Mouse (Mus musculus): ENCODE data around the gene Cox6a1. TPM values are rescaled to one million over a fixed set of nuclear protein-coding genes. Genes with fewer than 3 reads are reported as not detected.

Gene Cox6a1
- polyA plus RNA-seq, 1 experiment: 7,190 TPM

- H3K36me3 ChIP-seq (ENCODE audit: control insufficient read depth, insufficient read depth, low read length): no peaks in the 10 kb centered on the region
- TF ChIP-seq CTCF (IDR thresholded peaks at IDR 0.05; ENCODE audit: extremely low read depth, insufficient read length, insufficient replicate concordance, low read depth, low read length) (no peak), POLR2A (IDR thresholded peaks at IDR 0.05; ENCODE audit: low read depth, low read length) (no peak)
- 74% methylated on average over 2 of the region's 2 CpGs for WGBS
- peaks cover 11% of the 10 kb centered on the region for H3K27me3 ChIP-seq (ENCODE audit: control insufficient read depth, insufficient read depth, low read length)
- H3K4me3 ChIP-seq (ENCODE audit: low read depth, low read length): no peak overlapping the region
- no peak overlapping the region for H3K27ac ChIP-seq (ENCODE audit: insufficient read depth, low read depth, low read length)
- H3K4me1 ChIP-seq (ENCODE audit: control insufficient read depth, insufficient read depth, insufficient read length, low read length): no peaks in the 10 kb centered on the region
Measured at GRCm38 (mm10) chr5:115375436-115375835, 26.7 kb upstream of the Cox6a1 start.

- WGBS: 40% methylated on average over 11 of the region's 11 CpGs
- Histone ChIP-seq H3K4me1 (ENCODE audit: control insufficient read depth, insufficient read depth, insufficient read length, low read length) (no peaks in the 10 kb centered on the region), H3K36me3 (ENCODE audit: control insufficient read depth, insufficient read depth, low read length) (no peaks in the 10 kb centered on the region), H3K4me3 (ENCODE audit: low read depth, low read length) (no peak overlapping the region), H3K27ac (ENCODE audit: insufficient read depth, low read depth, low read length) (no peak overlapping the region), H3K27me3 (ENCODE audit: control insufficient read depth, insufficient read depth, low read length) (peaks cover 11% of the 10 kb centered on the region)
- TF ChIP-seq CTCF (IDR thresholded peaks at IDR 0.05; ENCODE audit: extremely low read depth, insufficient read length, insufficient replicate concordance, low read depth, low read length): no peak
- no peak for TF ChIP-seq POLR2A (IDR thresholded peaks at IDR 0.05; ENCODE audit: low read depth, low read length)
Measured at GRCm38 (mm10) chr5:115374204-115374820, 25.5 kb upstream of the Cox6a1 start.

DNA sequence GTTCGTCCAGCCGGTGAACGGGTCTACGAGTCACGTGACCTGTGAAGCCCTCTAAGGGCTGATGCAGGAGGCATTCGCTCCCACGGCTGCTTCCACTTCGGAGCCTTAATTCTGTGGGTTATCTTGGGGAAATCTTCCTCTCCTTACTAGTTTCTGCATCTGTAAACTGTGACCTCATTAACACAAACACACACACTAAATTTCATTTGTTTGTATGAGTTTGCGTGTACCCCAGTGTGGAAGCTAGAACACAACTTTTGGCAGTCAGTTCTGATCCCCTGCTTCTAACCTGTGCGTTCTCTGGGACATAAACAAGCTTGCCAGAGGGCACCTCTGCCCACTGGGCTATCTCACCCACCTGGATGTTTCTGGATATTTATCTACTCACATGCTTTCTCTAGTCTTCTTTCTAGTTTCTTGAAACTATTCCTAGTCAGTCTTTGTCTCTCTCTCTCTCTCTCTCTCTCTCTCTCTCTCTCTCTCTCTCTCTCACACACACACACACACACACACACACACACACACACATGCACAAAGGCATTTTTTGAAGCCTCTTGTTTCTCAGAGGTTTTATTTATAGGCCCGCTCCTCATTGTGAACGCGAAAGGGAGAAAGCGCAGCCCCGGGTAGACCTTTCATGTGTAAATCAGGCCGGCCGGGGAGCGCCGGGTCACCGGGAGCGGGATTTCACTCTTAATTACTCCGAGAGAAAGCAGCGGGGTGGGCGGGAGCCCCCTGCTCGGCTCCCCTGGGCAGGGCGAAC lies 24.8 kb upstream of the Cox6a1 start:
- 38% methylated on average over 26 of the region's 26 CpGs for WGBS
- TF ChIP-seq CTCF (IDR thresholded peaks at IDR 0.05; ENCODE audit: extremely low read depth, insufficient read length, insufficient replicate concordance, low read depth, low read length): no peak
- TF ChIP-seq POLR2A (IDR thresholded peaks at IDR 0.05; ENCODE audit: low read depth, low read length): no peak
- Histone ChIP-seq H3K27me3 (ENCODE audit: control insufficient read depth, insufficient read depth, low read length) (peaks cover 11% of the 10 kb centered on the region), H3K4me1 (ENCODE audit: control insufficient read depth, insufficient read depth, insufficient read length, low read length) (no peaks in the 10 kb centered on the region), H3K4me3 (ENCODE audit: low read depth, low read length) (no peak overlapping the region), H3K27ac (ENCODE audit: insufficient read depth, low read depth, low read length) (no peak overlapping the region), H3K36me3 (ENCODE audit: control insufficient read depth, insufficient read depth, low read length) (no peaks in the 10 kb centered on the region)

DNA sequence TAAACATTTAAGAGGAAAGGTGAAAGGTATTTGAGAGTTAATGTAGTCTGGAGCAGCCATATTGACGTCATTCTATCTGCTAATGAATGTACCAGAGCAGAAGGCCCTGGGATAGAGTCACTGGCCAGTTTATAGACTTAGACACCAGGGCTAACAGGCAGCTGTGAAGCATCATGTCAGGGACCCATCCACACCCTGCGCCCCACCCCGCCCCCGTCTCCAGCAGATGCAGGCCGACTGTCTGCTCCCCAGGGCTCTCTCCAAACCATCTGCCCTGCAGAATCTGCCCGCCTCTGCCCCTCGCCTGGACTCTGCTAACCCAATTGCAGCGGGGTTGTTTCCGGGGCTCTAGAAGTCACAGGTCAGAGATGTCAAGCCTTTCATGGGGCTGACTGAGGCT lies 23.0 kb upstream of the Cox6a1 start:
- H3K36me3 ChIP-seq (ENCODE audit: control insufficient read depth, insufficient read depth, low read length): no peaks in the 10 kb centered on the region
- peaks cover 11% of the 10 kb centered on the region for H3K27me3 ChIP-seq (ENCODE audit: control insufficient read depth, insufficient read depth, low read length)
- WGBS: 62% methylated on average over 9 of the region's 9 CpGs
- H3K27ac ChIP-seq (ENCODE audit: insufficient read depth, low read depth, low read length): no peak overlapping the region
- H3K4me1 ChIP-seq (ENCODE audit: control insufficient read depth, insufficient read depth, insufficient read length, low read length): no peaks in the 10 kb centered on the region
- TF ChIP-seq CTCF (IDR thresholded peaks at IDR 0.05; ENCODE audit: extremely low read depth, insufficient read length, insufficient replicate concordance, low read depth, low read length): no peak
- no peak for TF ChIP-seq POLR2A (IDR thresholded peaks at IDR 0.05; ENCODE audit: low read depth, low read length)
- no peak overlapping the region for H3K4me3 ChIP-seq (ENCODE audit: low read depth, low read length)

GRCm38 (mm10) chr5:115364782-115365181 lies 16.0 kb upstream of the Cox6a1 start:
- Histone ChIP-seq H3K27me3 (ENCODE audit: control insufficient read depth, insufficient read depth, low read length) (no peaks in the 10 kb centered on the region), H3K4me3 (ENCODE audit: low read depth, low read length) (no peak overlapping the region), H3K27ac (ENCODE audit: insufficient read depth, low read depth, low read length) (no peak overlapping the region), H3K4me1 (ENCODE audit: control insufficient read depth, insufficient read depth, insufficient read length, low read length) (no peaks in the 10 kb centered on the region), H3K36me3 (ENCODE audit: control insufficient read depth, insufficient read depth, low read length) (no peaks in the 10 kb centered on the region)
- TF ChIP-seq CTCF (IDR thresholded peaks at IDR 0.05; ENCODE audit: extremely low read depth, insufficient read length, insufficient replicate concordance, low read depth, low read length): no peak
- no peak for TF ChIP-seq POLR2A (IDR thresholded peaks at IDR 0.05; ENCODE audit: low read depth, low read length)
- 76% methylated on average over 4 of the region's 4 CpGs for WGBS

DNA sequence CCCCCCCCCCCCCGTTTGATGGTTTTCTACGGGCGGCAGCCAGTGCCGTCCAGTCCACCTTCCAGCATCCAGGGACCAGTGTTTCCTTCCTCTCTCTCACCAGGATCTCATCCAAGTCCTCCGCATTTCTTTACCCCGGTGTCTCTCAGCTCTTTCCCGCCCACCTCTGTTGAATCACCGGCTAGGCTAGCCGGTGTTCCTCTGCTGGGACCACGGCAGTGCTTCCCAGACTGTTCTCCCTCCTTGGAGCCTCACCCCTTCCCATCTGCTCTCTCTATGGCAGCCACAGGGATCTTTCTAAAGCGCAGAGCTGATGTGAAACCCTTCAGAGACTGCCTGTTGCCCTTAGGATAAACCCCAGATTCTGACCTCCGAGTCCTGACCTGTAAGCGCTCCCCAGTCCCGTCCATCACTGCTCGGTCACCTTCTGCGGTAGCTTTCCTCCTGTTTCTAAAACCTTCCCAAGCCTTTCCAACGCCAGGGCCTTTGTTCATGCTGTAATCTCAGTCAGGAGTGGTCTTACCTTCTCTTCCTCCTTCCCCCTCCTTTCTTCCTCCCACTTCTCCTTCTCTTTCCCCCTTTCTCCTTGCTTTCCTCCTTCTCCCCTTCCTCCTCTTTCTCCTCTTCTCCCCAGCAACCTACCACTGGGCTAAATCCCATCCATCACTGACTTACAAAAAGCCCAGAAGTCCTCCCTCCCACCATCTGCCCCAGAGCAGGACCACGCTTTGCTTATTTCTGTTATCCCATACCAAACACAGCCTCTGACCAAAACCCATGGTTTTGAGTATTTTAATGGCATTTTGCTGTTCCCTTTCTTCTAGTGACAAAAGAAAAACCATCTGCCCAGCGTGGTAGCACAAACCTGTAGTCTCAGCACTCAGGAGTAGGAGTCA lies 14.3 kb upstream of the Cox6a1 start:
- 28% methylated on average over 19 of the region's 19 CpGs for WGBS

More for the DNA sequence above, 14.3 kb upstream of the Cox6a1 start:
- no peaks in the 10 kb centered on the region for H3K4me1 ChIP-seq (ENCODE audit: control insufficient read depth, insufficient read depth, insufficient read length, low read length)
- no peak overlapping the region for H3K4me3 ChIP-seq (ENCODE audit: low read depth, low read length)
- H3K36me3 ChIP-seq (ENCODE audit: control insufficient read depth, insufficient read depth, low read length): no peaks in the 10 kb centered on the region
- TF ChIP-seq POLR2A (IDR thresholded peaks at IDR 0.05; ENCODE audit: low read depth, low read length) (no peak), CTCF (IDR thresholded peaks at IDR 0.05; ENCODE audit: extremely low read depth, insufficient read length, insufficient replicate concordance, low read depth, low read length) (no peak)
- no peaks in the 10 kb centered on the region for H3K27me3 ChIP-seq (ENCODE audit: control insufficient read depth, insufficient read depth, low read length)
- no peak overlapping the region for H3K27ac ChIP-seq (ENCODE audit: insufficient read depth, low read depth, low read length)

All from small intestine, adult 2 months (tissue).